Mouse (Mus musculus) left cerebral cortex, adult 2 months (tissue): ENCODE data around the gene Kxd1. TPM values are rescaled to one million over a fixed set of nuclear protein-coding genes. Genes with fewer than 3 reads are reported as not detected.

Source experiments
- DNase-seq, 2 experiments: peaks; one replicate each; pipeline ENCODE4 v3.0.0; 2021 to 2022; ENCODE audit warnings: low spot score in 2 of 2, mixed read lengths in 1 of 2; ENCODE audit errors: extremely low spot score in 1 of 2
- H3K27ac ChIP-seq: fragments of 200-600 bp; 2 replicates; pipeline ENCODE4 v1.8.1; 2022
- H3K4me3 ChIP-seq: fragments of 200-600 bp; 2 replicates; pipeline ENCODE4 v1.8.1; 2022
- CTCF ChIP-seq: fragments of 200-600 bp; IDR thresholded peaks from 2 replicates; pipeline ENCODE4 v1.8.1; 2022; ENCODE audit warnings: antibody characterized with exemption, mild to moderate bottlenecking, moderate library complexity
- intact Hi-C: fragments of 180-260 bp; cut with DNase I; formaldehyde crosslinking; loops from one replicate; pipeline ENCODE4 v1.15.1; 2025
- total RNA-seq, 2 experiments: library from RNA; stranded (reverse); gene quantifications; 2 replicates each; pipeline ENCODE4 v1.2.3; 2021

Kxd1 gene
- total RNA-seq, 2 experiments from 2014 or later: 39.8 to 44.4 TPM

DNA sequence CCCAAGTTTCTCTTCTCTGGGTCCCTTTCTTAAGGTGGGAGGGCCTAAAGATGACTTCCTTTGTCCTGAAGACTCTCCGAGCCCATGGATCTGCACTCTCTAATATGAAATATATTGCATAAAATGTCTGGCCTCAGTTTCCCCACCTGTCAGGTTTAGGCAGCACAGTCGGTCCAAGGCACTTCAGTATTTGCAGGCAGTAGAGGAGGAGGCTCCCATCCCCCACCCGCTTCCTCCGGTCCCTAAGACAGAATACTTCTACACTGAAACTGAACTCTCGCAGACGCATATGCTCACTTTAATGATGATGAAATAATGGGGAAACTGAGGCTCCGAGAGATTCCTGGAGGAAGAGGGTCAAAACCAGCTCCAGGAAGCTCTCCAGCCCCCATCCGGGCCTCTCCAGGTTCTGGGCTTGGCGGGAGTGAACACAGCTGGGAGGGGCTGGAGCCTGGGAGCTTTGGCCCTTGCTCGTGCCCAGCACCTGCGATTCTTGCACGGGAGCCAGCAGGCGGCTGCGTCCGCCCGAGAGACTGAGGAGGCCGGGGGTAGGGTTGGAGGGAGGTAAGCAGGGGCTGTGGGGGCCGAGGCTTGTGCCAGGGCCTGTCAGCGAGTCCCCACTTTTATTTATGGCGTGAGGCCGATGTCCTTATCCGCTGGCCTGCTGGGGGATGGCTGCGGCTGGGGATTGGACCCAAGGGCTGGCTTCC lies 25.8 kb downstream of the Kxd1 start:
- Histone ChIP-seq H3K4me3 (no peak overlapping the region), H3K27ac (no peak overlapping the region)
- intact Hi-C loops: loop anchor here (5.0 to 10.0 kb wide), 2 partner anchors 55 to 147 kb away; partner anchors contain the start of gene Upf1
- no peak for TF ChIP-seq CTCF
- DNase-seq: no peak

DNA sequence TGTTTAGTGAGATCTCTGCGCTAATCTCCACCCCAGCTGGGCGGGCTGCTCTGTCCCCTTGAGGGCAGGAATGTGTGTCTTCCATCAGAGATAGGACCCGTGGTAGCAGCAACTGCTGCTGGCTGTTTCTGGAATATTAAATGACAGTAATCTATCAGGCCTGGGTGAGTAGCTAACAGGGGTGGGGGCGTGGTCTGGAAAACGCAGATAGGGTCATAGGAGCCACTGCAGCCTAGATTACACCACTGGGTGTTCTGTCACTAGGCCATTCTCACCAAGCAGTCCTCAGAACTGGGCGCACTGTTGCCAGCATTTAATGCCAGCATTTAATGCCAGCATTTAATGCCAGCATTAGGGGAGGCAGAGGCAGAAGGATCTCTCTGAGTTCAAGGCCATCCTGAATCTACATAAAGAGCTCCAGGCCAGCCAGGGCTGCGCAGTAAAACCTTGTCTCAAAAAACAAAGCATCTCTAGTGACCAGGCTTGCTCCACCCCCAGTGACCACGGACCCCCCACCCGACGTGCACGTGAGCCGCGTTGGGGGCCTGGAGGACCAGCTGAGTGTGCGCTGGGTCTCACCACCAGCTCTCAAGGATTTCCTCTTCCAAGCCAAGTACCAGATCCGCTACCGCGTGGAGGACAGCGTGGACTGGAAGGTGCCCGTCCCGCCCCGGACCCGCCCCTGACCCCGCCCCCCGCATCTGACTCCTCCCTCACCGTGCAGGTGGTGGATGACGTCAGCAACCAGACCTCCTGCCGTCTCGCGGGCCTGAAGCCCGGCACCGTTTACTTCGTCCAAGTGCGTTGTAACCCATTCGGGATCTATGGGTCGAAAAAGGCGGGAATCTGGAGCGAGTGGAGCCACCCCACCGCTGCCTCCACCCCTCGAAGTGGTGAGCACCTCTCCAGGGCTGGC lies 27.1 kb downstream of the Kxd1 start:
- Histone ChIP-seq H3K27ac (no peak overlapping the region), H3K4me3 (no peak overlapping the region)
- no peak for DNase-seq
- intact Hi-C loops: loop anchor here (5.0 to 10.0 kb wide), 2 partner anchors 53 to 146 kb away; partner anchors contain the start of gene Upf1
- TF ChIP-seq CTCF: no peak

GRCm38 (mm10) chr8:70495771-70496062 lies 32.0 kb downstream of the Kxd1 start:
- no peak for TF ChIP-seq CTCF
- Histone ChIP-seq H3K27ac (no peak overlapping the region), H3K4me3 (no peak overlapping the region)
- DNase-seq: no peak
- intact Hi-C loops: no loop called here

GRCm38 (mm10) chr8:70495001-70495770 lies 32.6 kb downstream of the Kxd1 start:
- Histone ChIP-seq H3K27ac (no peak overlapping the region), H3K4me3 (no peak overlapping the region)
- intact Hi-C loops: no loop called here
- DNase-seq: no peak
- TF ChIP-seq CTCF: no peak

DNA sequence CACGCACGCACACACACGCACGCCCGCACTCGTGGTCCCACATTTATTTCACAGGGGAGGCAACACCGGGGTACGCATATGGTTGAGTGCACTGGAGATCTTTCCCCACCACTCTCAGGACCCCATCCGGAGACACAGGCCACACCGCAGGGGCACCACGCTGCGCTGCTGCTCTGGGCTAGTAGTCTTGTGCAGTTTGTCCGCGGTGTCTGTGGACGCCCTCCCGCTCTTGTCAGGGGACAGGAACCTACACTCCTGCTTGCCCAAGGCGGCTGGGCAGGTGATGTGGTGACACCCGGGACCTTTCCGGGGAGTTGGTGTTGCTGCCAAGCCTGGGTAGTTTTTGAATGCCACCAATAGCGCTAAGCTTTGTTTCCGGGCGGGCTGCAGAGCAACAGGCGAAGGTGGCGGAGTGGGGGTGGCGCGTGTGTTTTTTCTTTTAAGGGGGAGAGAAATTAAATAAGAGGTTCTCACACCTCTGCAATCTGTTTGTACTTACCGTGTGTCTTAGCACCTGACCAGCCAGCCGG lies 33.3 kb downstream of the Kxd1 start:
- no peak overlapping the region for H3K27ac ChIP-seq
- no peak overlapping the region for H3K4me3 ChIP-seq
- TF ChIP-seq CTCF: no peak
- DNase-seq: no peak
- intact Hi-C loops: no loop called here

DNA sequence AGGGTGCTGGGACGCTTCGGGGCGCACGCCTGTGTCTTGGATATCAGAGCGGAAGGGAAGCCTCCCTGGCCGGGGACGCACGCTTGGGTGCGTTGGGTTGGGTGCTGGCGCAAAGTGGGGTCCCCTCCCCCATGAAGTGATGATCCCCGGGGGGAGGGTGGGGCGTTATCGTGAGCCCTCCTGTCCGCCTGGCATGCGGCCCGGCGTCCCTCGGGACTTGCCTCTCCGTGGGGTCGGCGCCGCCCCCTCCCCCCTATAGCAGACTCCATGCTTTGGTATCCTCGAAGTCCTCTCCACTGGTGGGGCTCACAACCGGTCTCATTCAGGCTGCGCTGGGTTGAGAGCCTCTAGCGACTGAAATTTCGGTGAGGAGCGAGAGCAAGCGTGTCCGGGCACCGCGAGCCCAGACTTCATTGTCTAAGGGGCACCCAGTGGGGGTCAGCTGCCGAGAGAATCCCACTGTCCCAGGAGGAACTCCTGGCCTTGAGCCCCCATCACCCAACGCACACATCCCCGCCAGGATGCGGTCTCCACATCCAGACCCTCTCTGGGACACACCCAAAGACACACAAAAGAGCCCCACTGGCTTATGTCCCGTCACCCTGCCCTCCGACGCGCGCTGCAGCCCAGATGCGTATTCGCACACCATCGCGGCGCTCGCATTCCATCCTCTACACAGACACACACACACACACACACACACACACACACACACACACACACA lies 33.9 kb downstream of the Kxd1 start:
- no peak for TF ChIP-seq CTCF
- H3K27ac ChIP-seq: no peak overlapping the region
- H3K4me3 ChIP-seq: 0 out of 2 replicates have a peak overlapping the region, but pooled peaks have one; percentile 27
- intact Hi-C loops: no loop called here
- no peak for DNase-seq

DNA sequence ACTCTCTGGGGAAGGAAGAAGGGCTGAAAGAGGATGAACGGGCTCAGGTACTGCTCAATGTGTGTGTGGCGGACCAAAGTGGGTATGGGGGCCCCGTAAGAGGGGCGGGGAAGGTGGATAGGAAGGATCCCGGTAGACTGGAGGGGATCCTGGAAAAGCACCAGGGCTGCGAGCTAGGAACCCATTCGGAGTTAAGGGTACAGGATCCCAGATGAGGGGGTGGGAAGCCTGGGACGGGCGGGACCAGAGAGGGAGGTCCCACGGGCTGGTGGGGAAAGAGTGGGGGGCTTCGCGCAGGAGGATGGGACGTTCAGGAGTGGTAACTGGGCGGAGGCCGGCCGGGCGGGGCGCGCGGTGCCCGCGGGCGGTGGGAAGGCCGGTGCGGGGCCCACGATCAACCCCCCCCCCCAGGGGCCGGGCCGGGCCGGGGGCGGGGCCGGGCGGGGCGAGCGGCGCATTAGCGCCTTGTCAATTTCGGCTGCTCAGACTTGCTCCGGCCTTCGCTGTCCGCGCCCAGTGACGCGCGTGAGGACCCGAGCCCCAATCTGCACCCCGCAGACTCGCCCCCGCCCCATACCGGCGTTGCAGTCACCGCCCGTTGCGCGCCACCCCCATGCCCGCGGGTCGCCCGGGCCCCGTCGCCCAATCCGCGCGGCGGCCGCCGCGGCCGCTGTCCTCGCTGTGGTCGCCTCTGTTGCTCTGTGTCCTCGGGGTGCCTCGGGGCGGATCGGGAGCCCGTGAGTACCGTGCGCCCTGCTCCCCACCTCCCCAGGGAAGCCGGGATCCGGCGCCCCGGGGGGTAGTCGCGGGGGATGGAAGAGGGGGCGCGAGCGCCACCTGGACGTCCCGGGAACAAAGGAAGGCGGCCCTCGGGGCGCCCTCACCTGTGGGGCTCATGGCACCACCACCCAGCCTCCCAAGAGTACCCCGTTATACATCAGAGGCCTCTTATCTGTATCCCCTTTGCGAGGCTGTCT lies 34.8 kb downstream of the Kxd1 start, which contains the start of gene Crlf1:
Gene Crlf1 (plus strand): TSS at position 495 of the 977 bp plus-strand sequence.
- intact Hi-C loops: no loop called here

GRCm38 (mm10) chr8:70490880-70491495 lies 36.8 kb downstream of the Kxd1 start:
- H3K27ac ChIP-seq: no peak overlapping the region
- intact Hi-C loops: no loop called here
- no peak for DNase-seq
- no peak overlapping the region for H3K4me3 ChIP-seq
- no peak for TF ChIP-seq CTCF

More for the DNA sequence above, 34.8 kb downstream of the Kxd1 start, which contains the start of gene Crlf1:
- DNase-seq: no peak
- Histone ChIP-seq H3K4me3 (peak within 1 kb of the TSS; percentile 27; the same call in 1 of the 2 replicates), H3K27ac (no peak within 1 kb of the TSS)
- TF ChIP-seq CTCF: no peak

DNA sequence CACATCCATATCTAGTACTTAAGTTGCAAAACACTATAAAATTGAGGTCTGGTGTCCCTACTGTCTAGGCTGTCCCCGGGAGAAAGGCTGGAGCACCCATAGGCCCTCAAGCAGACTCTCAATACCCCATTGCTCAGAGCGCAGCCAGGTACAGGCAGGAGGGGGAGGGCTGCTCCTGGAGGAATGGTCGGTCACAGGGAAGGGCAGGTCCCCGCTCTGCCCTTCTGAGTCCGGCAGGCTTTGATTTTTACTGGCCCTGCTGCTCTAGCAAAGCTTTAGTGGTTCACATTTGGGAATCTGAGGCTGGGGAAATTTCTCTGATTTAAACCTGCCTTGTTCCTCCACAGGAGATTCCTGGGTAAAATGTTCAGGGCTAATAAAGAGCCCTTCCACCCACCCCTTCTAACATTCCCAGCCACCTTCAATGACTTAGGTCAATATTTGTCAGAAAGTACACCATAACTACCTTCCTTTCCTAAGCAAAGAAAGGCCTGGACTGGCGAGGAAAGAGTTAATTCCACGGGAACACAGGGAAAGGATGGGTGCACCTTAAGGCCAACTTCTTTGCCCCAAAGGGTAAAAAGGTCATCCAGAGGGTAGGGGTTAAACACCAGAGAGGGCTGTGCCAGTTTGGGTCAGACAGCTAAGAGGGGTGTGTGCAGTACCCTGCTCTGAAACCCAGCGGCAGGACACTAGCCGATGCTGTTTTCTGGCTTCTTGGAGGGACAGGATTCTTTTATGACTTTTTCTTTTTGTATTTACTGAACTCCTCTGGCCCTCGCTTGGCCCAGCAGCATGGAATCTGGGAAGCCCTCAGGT lies 37.5 kb downstream of the Kxd1 start:
- no peak overlapping the region for H3K4me3 ChIP-seq
- TF ChIP-seq CTCF: no peak
- intact Hi-C loops: no loop called here
- H3K27ac ChIP-seq: no peak overlapping the region
- DNase-seq: no peak
